Mouse (Mus musculus) CD4-positive, CD25-positive, alpha-beta regulatory T cell, adult 4 months (primary cell): ENCODE results near the gene Smarca1. TPM values are rescaled to one million over a fixed set of nuclear protein-coding genes. Genes with fewer than 3 reads are reported as not detected.
A peak's percentile ranks its signal among the peaks of the same experiment; 100 is the strongest.

Experiments
- ATAC-seq: one replicate; pipeline ENCODE4 v1.8.0; 2017
- polyA plus RNA-seq, 2 experiments: library from polyadenylated mRNA; unstranded; fragments of 100-300 nt; shearing (Covaris generic); gene quantifications; one replicate each; pipeline ENCODE4 v1.2.1; 2017

The Smarca1 gene
- not detected for polyA plus RNA-seq

GRCm38 (mm10) chrX:47892431-47893024 lies at the start of gene Smarca1:
Gene Smarca1 (minus strand): TSS chrX:47892974.
- no peak for ATAC-seq

GRCm38 (mm10) chrX:47937740-47938139 lies 45.0 kb upstream of the Smarca1 start:
- no peak for ATAC-seq

- no peak for ATAC-seq
Measured at GRCm38 (mm10) chrX:47936885-47937284, 44.1 kb upstream of the Smarca1 start.

GRCm38 (mm10) chrX:47934352-47934751 lies 41.6 kb upstream of the Smarca1 start:
- no peak for ATAC-seq

GRCm38 (mm10) chrX:47930449-47930848 lies 37.7 kb upstream of the Smarca1 start:
- ATAC-seq, result no peak

GRCm38 (mm10) chrX:47927981-47928380 lies 35.2 kb upstream of the Smarca1 start:
- no peak for ATAC-seq

GRCm38 (mm10) chrX:47920541-47920940 lies 27.8 kb upstream of the Smarca1 start:
- ATAC-seq, result no peak

- no peak for ATAC-seq
Measured at GRCm38 (mm10) chrX:47916831-47917230, 24.1 kb upstream of the Smarca1 start.

- ATAC-seq, result no peak
Measured at GRCm38 (mm10) chrX:47913543-47913938, 20.8 kb upstream of the Smarca1 start.

GRCm38 (mm10) chrX:47912904-47913542 lies 20.2 kb upstream of the Smarca1 start:
- ATAC-seq, result no peak

- ATAC-seq, result peak; percentile 90
Measured at GRCm38 (mm10) chrX:47912306-47912792, 19.6 kb upstream of the Smarca1 start, which contains the start of gene Ocrl. Gene Ocrl (plus strand): TSS chrX:47912387.

GRCm38 (mm10) chrX:47891907-47892430 lies 805 bp downstream of the Smarca1 start:
- no peak for ATAC-seq

- ATAC-seq, result no peak
Measured at GRCm38 (mm10) chrX:47891243-47891906, 1.4 kb downstream of the Smarca1 start.

- ATAC-seq, result no peak
Measured at GRCm38 (mm10) chrX:47887401-47887800, 5.4 kb downstream of the Smarca1 start.

GRCm38 (mm10) chrX:47882813-47883212 lies 10.0 kb downstream of the Smarca1 start:
- no peak for ATAC-seq

GRCm38 (mm10) chrX:47880052-47880451 lies 12.7 kb downstream of the Smarca1 start:
- ATAC-seq, result no peak

GRCm38 (mm10) chrX:47858544-47858943 lies 34.2 kb downstream of the Smarca1 start:
- no peak for ATAC-seq

- no peak for ATAC-seq
Measured at GRCm38 (mm10) chrX:47835835-47836195, 57.0 kb downstream of the Smarca1 start.

- no peak for ATAC-seq
Measured at GRCm38 (mm10) chrX:47835098-47835834, 57.5 kb downstream of the Smarca1 start.

- ATAC-seq, result no peak
Measured at GRCm38 (mm10) chrX:47833431-47833830, 59.3 kb downstream of the Smarca1 start.

- no peak for ATAC-seq
Measured at GRCm38 (mm10) chrX:47820566-47820965, 72.2 kb downstream of the Smarca1 start.

- ATAC-seq, result no peak
Measured at GRCm38 (mm10) chrX:47808717-47809116, 84.1 kb downstream of the Smarca1 start.

GRCm38 (mm10) chrX:47764440-47764839 lies 128.3 kb downstream of the Smarca1 start:
- no peak for ATAC-seq
